Mouse (Mus musculus) limb, embryonic 11.5 days (tissue): ENCODE measurements around the gene Pask. TPM values are rescaled to one million over a fixed set of nuclear protein-coding genes. Genes with fewer than 3 reads are reported as not detected.

ENCODE experiments used
- ATAC-seq: fragments of 200-750 bp; cut with Nextera tagmentation; 2 replicates; pipeline ENCODE4 v1.8.0; 2017; ENCODE audit warnings: low read depth; ENCODE audit not compliant: insufficient number of reproducible peaks, low FRiP score, low TSS enrichment
- DNase-seq: peaks from one replicate; pipeline ENCODE4 v3.0.0-alpha.2; 2015; ENCODE audit warnings: low spot score
- H3K27ac ChIP-seq: fragments of 300-500 bp; sonication (generic); replicated peaks from 2 replicates; pipeline ENCODE4 v1.5.1; 2014; ENCODE audit warnings: low read depth, mild to moderate bottlenecking, low read length
- H3K27me3 ChIP-seq: fragments of 300-500 bp; sonication (generic); 2 replicates; pipeline ENCODE4 v1.6.1; 2014; ENCODE audit warnings: mild to moderate bottlenecking, low read length, mixed read lengths; ENCODE audit not compliant: control insufficient read depth, insufficient read depth
- H3K36me3 ChIP-seq: fragments of 300-500 bp; sonication (generic); 2 replicates; pipeline ENCODE4 v1.6.1; 2014; ENCODE audit warnings: mild to moderate bottlenecking, low read length, moderate library complexity, mixed read lengths; ENCODE audit not compliant: control insufficient read depth, insufficient read depth
- H3K4me1 ChIP-seq: fragments of 300-500 bp; sonication (generic); 2 replicates; pipeline ENCODE4 v1.6.1; 2014; ENCODE audit warnings: low read length, mixed read lengths; ENCODE audit not compliant: control insufficient read depth, insufficient read depth
- H3K4me2 ChIP-seq: fragments of 300-500 bp; sonication (generic); 2 replicates; pipeline ENCODE4 v1.6.1; 2014; ENCODE audit warnings: low read depth, mild to moderate bottlenecking, moderate library complexity; ENCODE audit not compliant: severe bottlenecking
- H3K4me3 ChIP-seq: fragments of 300-500 bp; sonication (generic); 2 replicates; pipeline ENCODE4 v1.5.1; 2014; ENCODE audit warnings: low read depth, low read length
- H3K9ac ChIP-seq: fragments of 300-500 bp; sonication (generic); 2 replicates; pipeline ENCODE4 v1.6.1; 2014; ENCODE audit warnings: mild to moderate bottlenecking, low read length
- H3K9me3 ChIP-seq: fragments of 300-500 bp; sonication (generic); 2 replicates; pipeline ENCODE4 v1.6.1; 2016; ENCODE audit warnings: low read length; ENCODE audit not compliant: control insufficient read depth
- WGBS: fragments of 180-500 bp; shearing (Covaris S2); extraction: QIAGEN DNeasy Blood & Tissue Kit; methylation state at CpG from one replicate; pipeline ENCODE4 v1.1.7; 2014; 5-methylcytosine and 5-hydroxymethylcytosine counted together
- microRNA-seq: library from miRNA; unstranded; fragments of <30 nt; microRNA quantifications from one replicate; pipeline ENCODE4, GENCODE M21; 2016
- polyA plus RNA-seq: library from polyadenylated mRNA; unstranded; fragments of >200 nt; fragmentation: Nextera tagmentation; extraction: Ambion mirVana; gene quantifications from 2 replicates; pipeline ENCODE4 v1.2.1, GENCODE M21; 2014

The Pask gene
- polyA plus RNA-seq, 1 experiment from 2014 or later: 23.3 TPM

DNA sequence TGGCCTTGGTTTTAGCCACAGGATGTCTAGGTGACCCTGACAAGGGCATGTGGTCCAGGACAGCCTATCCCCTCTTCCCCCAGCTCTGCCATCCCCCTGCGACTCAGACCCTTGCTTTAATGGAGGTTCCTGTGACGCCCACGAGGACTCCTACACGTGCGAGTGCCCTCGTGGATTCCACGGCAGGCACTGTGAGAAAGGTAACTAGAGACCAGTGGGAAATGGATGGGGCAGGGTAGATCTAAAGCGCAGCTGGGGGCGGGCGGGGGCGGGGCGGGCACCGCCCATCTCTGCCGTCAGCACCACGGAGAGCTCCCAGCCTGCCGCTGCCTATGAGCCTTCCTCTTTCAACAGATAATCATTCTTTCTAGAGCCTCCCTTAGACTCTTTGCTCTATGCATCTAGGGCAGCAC lies 70.9 kb downstream of the Pask start:
- Histone ChIP-seq H3K4me1 (no peaks in the 10 kb centered on the region), H3K27ac (no peak overlapping the region), H3K4me3 (no peak overlapping the region), H3K36me3 (no peaks in the 10 kb centered on the region; the same call in 1 of the 2 replicates), H3K9me3 (no peaks in the 10 kb centered on the region), H3K27me3 (no peaks in the 10 kb centered on the region), H3K9ac (no peak overlapping the region), H3K4me2 (no peak overlapping the region)
- peak; percentile 78 for DNase-seq
- peak; percentile 65; the same call in 1 of the 2 replicates for ATAC-seq
- 2% methylated on average over 16 of the region's 16 CpGs for WGBS

DNA sequence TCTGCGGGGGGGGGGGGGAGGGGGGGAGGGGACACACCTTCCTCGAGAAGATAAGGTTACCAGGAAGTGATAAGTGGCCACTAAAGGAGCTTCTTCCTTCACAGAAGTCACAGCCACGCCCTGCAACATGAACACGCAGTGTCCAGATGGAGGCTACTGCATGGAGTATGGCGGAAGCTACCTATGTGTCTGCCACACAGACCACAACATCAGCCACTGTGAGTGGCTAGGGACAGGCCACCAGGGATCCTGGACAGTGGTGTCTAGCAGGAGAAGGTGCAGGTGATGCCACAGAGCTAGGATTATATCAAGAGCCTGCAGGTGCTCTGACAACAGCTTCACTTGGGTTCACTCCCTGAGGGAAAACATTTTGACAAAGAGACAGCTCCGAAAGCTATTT lies 71.5 kb downstream of the Pask start:
- Histone ChIP-seq H3K27ac (no peak overlapping the region), H3K9ac (no peak overlapping the region), H3K27me3 (no peaks in the 10 kb centered on the region), H3K4me2 (no peak overlapping the region), H3K9me3 (no peaks in the 10 kb centered on the region), H3K36me3 (no peaks in the 10 kb centered on the region; the same call in 1 of the 2 replicates), H3K4me3 (no peak overlapping the region), H3K4me1 (no peaks in the 10 kb centered on the region)
- 77% methylated on average over 5 of the region's 6 CpGs for WGBS
- no peak for DNase-seq
- ATAC-seq: no peak

DNA sequence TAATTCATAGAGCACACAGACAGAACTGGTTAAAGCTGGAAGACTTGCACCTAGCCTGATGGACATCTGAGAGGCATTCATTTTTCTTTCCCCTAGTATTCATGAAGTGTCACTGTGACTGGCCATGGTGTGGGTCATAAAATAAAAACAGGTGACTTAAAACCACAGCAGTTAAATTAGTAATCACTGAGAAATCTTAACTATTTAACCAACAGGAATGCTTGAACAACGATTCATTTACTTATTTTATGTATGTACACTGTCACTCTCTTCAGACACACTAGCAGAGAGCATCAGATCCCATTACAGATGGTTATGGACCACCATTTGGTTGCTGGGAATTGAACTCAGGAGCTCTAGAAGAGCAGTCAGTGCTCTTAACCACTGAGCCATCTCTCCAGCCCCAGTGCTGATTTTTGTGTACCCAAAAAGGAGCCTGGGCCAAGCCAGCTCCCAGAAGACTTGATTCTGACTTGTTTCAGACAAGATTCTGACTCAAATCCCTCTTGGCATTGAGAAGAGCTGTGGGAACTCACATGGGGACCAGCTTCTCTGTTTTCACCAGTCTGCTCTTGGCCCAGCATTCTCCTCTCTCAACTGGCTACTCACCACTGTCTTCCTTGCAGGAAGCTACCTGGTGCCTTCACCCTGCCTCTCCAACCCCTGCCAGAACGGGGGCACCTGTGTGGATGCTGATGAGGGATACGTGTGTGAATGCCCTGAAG lies 72.6 kb downstream of the Pask start:
- DNase-seq: no peak
- 47% methylated on average over 3 of the region's 3 CpGs for WGBS
- no peaks in the 10 kb centered on the region; the same call in 1 of the 2 replicates for H3K36me3 ChIP-seq
- H3K4me1 ChIP-seq: no peaks in the 10 kb centered on the region
- ATAC-seq: no peak
- H3K9me3 ChIP-seq: no peaks in the 10 kb centered on the region
- no peak overlapping the region for H3K4me2 ChIP-seq
- H3K27me3 ChIP-seq: no peaks in the 10 kb centered on the region
- H3K9ac ChIP-seq: no peak overlapping the region
- H3K4me3 ChIP-seq: no peak overlapping the region
- H3K27ac ChIP-seq: no peak overlapping the region

DNA sequence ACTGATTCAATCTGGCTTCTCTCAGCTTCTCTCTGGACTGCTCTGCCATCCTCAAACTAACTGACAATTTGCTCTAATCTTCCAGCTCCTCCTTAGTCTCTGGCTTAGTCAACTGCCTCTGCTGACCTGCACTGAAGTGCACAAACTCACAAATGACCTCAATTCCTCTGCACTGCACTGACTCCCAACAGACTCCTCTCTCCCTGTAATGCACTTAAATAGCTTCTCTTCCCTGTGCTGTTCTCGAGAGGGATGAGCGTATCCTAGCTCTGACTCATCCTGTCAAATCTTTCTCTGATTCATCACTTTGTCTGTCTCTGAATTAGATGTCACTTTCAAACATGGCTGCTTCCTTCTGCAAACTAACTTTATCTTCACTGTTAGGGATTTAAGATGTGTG lies 75.0 kb downstream of the Pask start:
- no peak overlapping the region for H3K4me2 ChIP-seq
- DNase-seq (no peak), ATAC-seq (no peak)
- WGBS: 95% methylated on average over 2 of the region's 2 CpGs
- no peak overlapping the region for H3K9ac ChIP-seq
- no peaks in the 10 kb centered on the region for H3K36me3 ChIP-seq
- no peaks in the 10 kb centered on the region for H3K4me1 ChIP-seq
- no peak overlapping the region for H3K27ac ChIP-seq
- no peak overlapping the region for H3K4me3 ChIP-seq
- no peaks in the 10 kb centered on the region for H3K27me3 ChIP-seq
- no peaks in the 10 kb centered on the region for H3K9me3 ChIP-seq

DNA sequence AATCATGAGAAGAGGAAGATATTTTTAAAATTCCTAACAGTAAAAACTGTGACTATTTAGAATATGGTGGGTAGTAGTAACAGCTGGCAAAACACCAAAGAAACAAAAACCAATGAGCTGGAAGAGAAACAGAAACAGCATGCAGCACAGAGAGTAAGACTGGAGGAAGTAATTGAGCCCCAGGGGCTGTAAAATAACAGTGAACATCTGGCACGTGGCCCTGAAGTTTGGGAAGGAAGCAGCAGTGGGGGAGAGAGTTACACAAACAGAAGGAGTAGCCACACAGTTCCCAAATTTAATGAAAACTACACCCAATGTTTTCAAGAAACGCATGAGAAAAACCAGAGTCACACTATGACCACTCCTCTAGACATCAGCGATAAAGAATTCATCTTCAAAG lies 76.1 kb downstream of the Pask start:
- H3K4me1 ChIP-seq: no peaks in the 10 kb centered on the region
- no peak for ATAC-seq
- no peaks in the 10 kb centered on the region for H3K27me3 ChIP-seq
- no peaks in the 10 kb centered on the region; the same call in 1 of the 2 replicates for H3K36me3 ChIP-seq
- H3K27ac ChIP-seq: no peak overlapping the region
- H3K9ac ChIP-seq: no peak overlapping the region
- 43% methylated on average over 3 of the region's 3 CpGs for WGBS
- no peak overlapping the region for H3K4me2 ChIP-seq
- no peaks in the 10 kb centered on the region for H3K9me3 ChIP-seq
- no peak overlapping the region for H3K4me3 ChIP-seq
- DNase-seq: no peak

Small RNAs within 50 kb of the gene (microRNA-seq; reads per million reads assigned to microRNA genes)
- gene Mir6345 (not detected), gene Mir6901 (1.2 reads per million), gene Mir6902 (0.92 reads per million)

Other genes with a start within 250 kb of the Pask start
- gene Kif1a, start 241.5 kb downstream of the Pask start, polyA plus RNA-seq: 7.3 and 8.0 TPM in 2 replicates
- not detected in 2 replicates for gene Agxt, start 208.2 kb downstream of the Pask start, polyA plus RNA-seq
- 0.16 and 0.25 TPM in 2 replicates for gene 2310007B03Rik, start 182.5 kb downstream of the Pask start, polyA plus RNA-seq
- 0.28 and 0.32 TPM in 2 replicates for gene Crocc2, start 174.8 kb downstream of the Pask start, polyA plus RNA-seq
- gene Sned1, start 107.6 kb downstream of the Pask start, polyA plus RNA-seq: 15.0 and 17.5 TPM in 2 replicates
- gene Mterf4, start 37.6 kb downstream of the Pask start, polyA plus RNA-seq: 37.7 and 38.0 TPM in 2 replicates
- 75.1 and 75.2 TPM in 2 replicates for gene Ppp1r7, start 628 bp downstream of the Pask start, polyA plus RNA-seq
- gene Ano7, start 30.4 kb upstream of the Pask start, polyA plus RNA-seq: 1.4 and 1.5 TPM in 2 replicates
- gene Hdlbp, start 135.3 kb upstream of the Pask start, polyA plus RNA-seq: 111 and 116 TPM in 2 replicates
- 7.0 and 7.4 TPM in 2 replicates for gene Farp2, start 168.6 kb upstream of the Pask start, polyA plus RNA-seq